Mouse (Mus musculus): ENCODE data around the gene Uvssa.

Uvssa gene

GRCm38 (mm10) chr5:33455737-33456136 lies 77.4 kb downstream of the Uvssa start:
- DNase-seq: no peak

- DNase-seq: no peak
These were observed 79.8 kb downstream of the Uvssa start for GRCm38 (mm10) chr5:33458132-33458622.

- no peak for DNase-seq
These were observed 80.8 kb downstream of the Uvssa start for GRCm38 (mm10) chr5:33459111-33459510.

GRCm38 (mm10) chr5:33464390-33464789 lies 86.0 kb downstream of the Uvssa start:
- no peak for DNase-seq

- DNase-seq: no peak
These were observed 87.1 kb downstream of the Uvssa start for GRCm38 (mm10) chr5:33465464-33465863.
